8 mouse cellular contexts compared by ENCODE assay signal in genomic region chr6:86365371-86366124, GRCm38 (mm10). TPM values are rescaled to one million over a fixed set of nuclear protein-coding genes. Genes with fewer than 3 reads are reported as not detected.
DNase-seq lines count a peak whose midpoint lies in the region; ATAC-seq and TF ChIP-seq lines count a peak whose summit lies in the region.

Gene Fam136a (plus strand): TSS chr6:86365646.

- peak within 1 kb of the TSS; percentile 76 for H3K27ac ChIP-seq in forebrain, embryonic 12.5 days
- H3K27ac ChIP-seq in heart, postnatal 0 days (ENCODE audit: low read depth): peak within 1 kb of the TSS; percentile 85
- H3K27ac ChIP-seq in liver, embryonic 16.5 days (ENCODE audit: low read length): peak within 1 kb of the TSS; percentile 74
- peak within 1 kb of the TSS; percentile 84 for H3K27ac ChIP-seq in neural tube, embryonic 13.5 days (replicated peaks)
- peak within 1 kb of the TSS; percentile 70 for H3K27ac ChIP-seq in testis, adult 2 months (ENCODE audit: control insufficient read depth, insufficient read depth, low read depth, low read length)

- WGBS in forebrain, embryonic 12.5 days: under 1% methylated on average over 68 of the region's 76 CpGs
- under 1% methylated on average over 69 of the region's 76 CpGs for WGBS in heart, postnatal 0 days
- under 1% methylated on average over 76 of the region's 76 CpGs for WGBS in liver, embryonic 16.5 days (ENCODE audit: insufficient replicate concordance)
- WGBS in neural tube, embryonic 13.5 days: under 1% methylated on average over 75 of the region's 76 CpGs

- H3K36me3 ChIP-seq in E14TG2a.4 (ENCODE audit: insufficient read depth, low read length): peaks cover 35% of the 10 kb centered on the region
- H3K36me3 ChIP-seq in forebrain, embryonic 12.5 days (replicated peaks): peaks cover 14% of the 10 kb centered on the region
- H3K36me3 ChIP-seq in heart, postnatal 0 days (replicated peaks; ENCODE audit: control insufficient read depth, insufficient read depth, low read length): peaks cover 6% of the 10 kb centered on the region
- no peaks in the 10 kb centered on the region for H3K36me3 ChIP-seq in liver, embryonic 16.5 days (ENCODE audit: control insufficient read depth, insufficient read depth)
- peaks cover 15% of the 10 kb centered on the region for H3K36me3 ChIP-seq in neural tube, embryonic 13.5 days
- H3K36me3 ChIP-seq in testis, adult 2 months (ENCODE audit: control insufficient read depth, insufficient read depth, low read length): no peaks in the 10 kb centered on the region

- TF ChIP-seq EP300 in heart, postnatal 0 days (IDR thresholded peaks at IDR 0.05; ENCODE audit: low read depth): 0 out of 2 replicates have a peak, but pooled peaks have one; percentile 20

- peak; percentile 49; the same call in 1 of the 2 replicates for TF ChIP-seq POLR2A in testis, adult 2 months (IDR thresholded peaks at IDR 0.05; ENCODE audit: control insufficient read depth, low read depth, low read length)

- peak; percentile 95 for DNase-seq in c-Kit-positive CD71-positive TER-119-positive erythroid progenitor cells, embryonic 14.5 days (ENCODE audit: low spot score)
- peak; percentile 96 for DNase-seq in heart, postnatal 0 days (ENCODE audit: low spot score)
- DNase-seq in kidney, postnatal 4 days: peak; percentile 96 to 98

- ATAC-seq in forebrain, embryonic 12.5 days (ENCODE audit: low FRiP score): peak; percentile 95
- peak; percentile 96 for ATAC-seq in heart, postnatal 0 days (ENCODE audit: insufficient read depth, low read depth)
- ATAC-seq in liver, embryonic 16.5 days (ENCODE audit: low read depth): peak; percentile 98
- ATAC-seq in neural tube, embryonic 13.5 days (ENCODE audit: low read depth): peak; percentile 94

- peak within 1 kb of the TSS; percentile 83 for H3K4me2 ChIP-seq in forebrain, embryonic 12.5 days
- peak within 1 kb of the TSS; percentile 92 for H3K4me2 ChIP-seq in heart, postnatal 0 days (ENCODE audit: low read depth, low read length)
- H3K4me2 ChIP-seq in liver, embryonic 16.5 days (ENCODE audit: low read depth, low read length): peak within 1 kb of the TSS; percentile 97
- H3K4me2 ChIP-seq in neural tube, embryonic 13.5 days: peak within 1 kb of the TSS; percentile 86

- H3K9me3 ChIP-seq in E14TG2a.4 (ENCODE audit: low read length): no peaks in the 10 kb centered on the region
- no peaks in the 10 kb centered on the region for H3K9me3 ChIP-seq in forebrain, embryonic 12.5 days
- no peaks in the 10 kb centered on the region for H3K9me3 ChIP-seq in heart, postnatal 0 days (replicated peaks; ENCODE audit: control insufficient read depth, low read length)
- no peaks in the 10 kb centered on the region for H3K9me3 ChIP-seq in liver, embryonic 16.5 days (replicated peaks; ENCODE audit: control insufficient read depth, low read length)
- 0 out of 2 replicates have a peak, but pooled peaks cover 4% of the 10 kb centered on the region for H3K9me3 ChIP-seq in neural tube, embryonic 13.5 days

- peak within 1 kb of the TSS; percentile 87 for H3K9ac ChIP-seq in forebrain, embryonic 12.5 days
- H3K9ac ChIP-seq in heart, postnatal 0 days (replicated peaks; ENCODE audit: low read depth, low read length): peak within 1 kb of the TSS; percentile 71
- H3K9ac ChIP-seq in liver, embryonic 16.5 days (ENCODE audit: low read depth, low read length): peak within 1 kb of the TSS; percentile 76
- peak within 1 kb of the TSS; percentile 91 for H3K9ac ChIP-seq in neural tube, embryonic 13.5 days

- peaks cover 3% of the 10 kb centered on the region for H3K27me3 ChIP-seq in E14TG2a.4 (ENCODE audit: insufficient read depth, low read length)
- H3K27me3 ChIP-seq in forebrain, embryonic 12.5 days: no peaks in the 10 kb centered on the region
- H3K27me3 ChIP-seq in heart, postnatal 0 days (ENCODE audit: control insufficient read depth, insufficient read depth, low read length): no peaks in the 10 kb centered on the region
- H3K27me3 ChIP-seq in liver, embryonic 16.5 days (ENCODE audit: control insufficient read depth, insufficient read depth, low read depth, low read length): no peaks in the 10 kb centered on the region
- H3K27me3 ChIP-seq in neural tube, embryonic 13.5 days: no peaks in the 10 kb centered on the region
- no peaks in the 10 kb centered on the region for H3K27me3 ChIP-seq in testis, adult 2 months (ENCODE audit: control insufficient read depth, insufficient read depth, low read length)

- TF ChIP-seq CTCF in E14TG2a.4 (conservative IDR thresholded peaks at IDR 0.05; ENCODE audit: low read length): peak; percentile 81
- peak; percentile 97 for TF ChIP-seq CTCF in heart, postnatal 0 days (IDR thresholded peaks at IDR 0.05; ENCODE audit: low read depth)
- peak; percentile 96 for TF ChIP-seq CTCF in testis, adult 2 months (IDR thresholded peaks at IDR 0.05; ENCODE audit: control insufficient read depth, insufficient read depth, insufficient replicate concordance, low read depth, low read length)

- peaks cover 46% of the 10 kb centered on the region for H3K4me1 ChIP-seq in E14TG2a.4 (replicated peaks; ENCODE audit: low read depth, low read length)
- peaks cover 18% of the 10 kb centered on the region for H3K4me1 ChIP-seq in forebrain, embryonic 12.5 days
- H3K4me1 ChIP-seq in heart, postnatal 0 days (ENCODE audit: control insufficient read depth, insufficient read depth): peaks cover 15% of the 10 kb centered on the region; the same call in 1 of the 2 replicates
- H3K4me1 ChIP-seq in liver, embryonic 16.5 days (ENCODE audit: control insufficient read depth, low read depth, low read length): peaks cover 16% of the 10 kb centered on the region
- H3K4me1 ChIP-seq in neural tube, embryonic 13.5 days (replicated peaks): peaks cover 22% of the 10 kb centered on the region
- H3K4me1 ChIP-seq in testis, adult 2 months (ENCODE audit: control insufficient read depth, insufficient read depth, low read length): peaks cover 15% of the 10 kb centered on the region

- peak within 1 kb of the TSS; percentile 96 for H3K4me3 ChIP-seq in E14TG2a.4 (replicated peaks; ENCODE audit: low read length)
- peak within 1 kb of the TSS; percentile 72 for H3K4me3 ChIP-seq in forebrain, embryonic 12.5 days (replicated peaks)
- H3K4me3 ChIP-seq in heart, postnatal 0 days (ENCODE audit: low read depth, low read length): peak within 1 kb of the TSS; percentile 83
- H3K4me3 ChIP-seq in liver, embryonic 16.5 days (ENCODE audit: low read depth, low read length): peak within 1 kb of the TSS; percentile 78
- H3K4me3 ChIP-seq in neural tube, embryonic 13.5 days: peak within 1 kb of the TSS; percentile 72
- H3K4me3 ChIP-seq in testis, adult 2 months (ENCODE audit: control insufficient read depth, low read depth, low read length): peak within 1 kb of the TSS; percentile 82

RNA-seq across cellular contexts. Expression of gene Fam136a, which starts in this region (rescaled TPM):
- 118 and 131 TPM in 2 replicates for polyA plus RNA-seq in forebrain, embryonic 12.5 days (2016; fragmentation: Nextera tagmentation; extraction: Ambion mirVana)
- total RNA-seq in heart, postnatal 0 days (2014; rRNA removed; ENCODE audit: low replicate concordance): 44.3 and 48.2 TPM in 2 replicates
- polyA plus RNA-seq in heart, postnatal 0 days (2015; fragmentation: Nextera tagmentation; extraction: Ambion mirVana): 75.9 TPM in 2 replicates
- polyA plus RNA-seq in liver, embryonic 16.5 days (2015; fragmentation: Nextera tagmentation; extraction: Ambion mirVana): 58.6 and 60.9 TPM in 2 replicates
- 113 and 119 TPM in 2 replicates for polyA plus RNA-seq in neural tube, embryonic 13.5 days (2015; fragmentation: Nextera tagmentation; extraction: Ambion mirVana)
- polyA plus RNA-seq in testis, adult 2 months (2012; rRNA removed): 13.4 and 16.4 TPM in 2 replicates

Comparison
In these comparisons a context has a peak if more than half of its experiments do, and no peak if none do; other contexts are left out.
1. Peak in every context shown above with its lines: DNase-seq, ATAC-seq, H3K4me3 ChIP-seq and H3K27ac ChIP-seq.